Mouse (Mus musculus) testis, adult 2 months (tissue): ENCODE data around the gene Spata25.

Experiments
- CTCF ChIP-seq: fragments of 200-500 bp; IDR thresholded peaks from 2 replicates; pipeline ENCODE4 v1.5.1; 2012; ENCODE audit warnings: low read depth, mild to moderate bottlenecking, inconsistent platforms, low read length, moderate library complexity; ENCODE audit not compliant: control insufficient read depth, insufficient read depth, insufficient replicate concordance
- POLR2A ChIP-seq: fragments of 200-500 bp; IDR thresholded peaks from 2 replicates; pipeline ENCODE4 v1.6.1; 2012; ENCODE audit warnings: low read depth, mild to moderate bottlenecking, inconsistent platforms, low read length, moderate library complexity; ENCODE audit not compliant: control insufficient read depth

GRCm38 (mm10) chr2:164790451-164790850 is 37.9 kb downstream of the Spata25 start:
- no peak for TF ChIP-seq CTCF
- TF ChIP-seq POLR2A: no peak
